Mouse (Mus musculus) left cerebral cortex, postnatal 4 days (tissue): ENCODE measurements at regions not wholly inside any gene's neighbourhood (a gene's known extent, or its start where the extent isn't known, plus 50 kb on each side); places are given as distances from the start of the nearest gene placed in this dataset.
A peak's percentile ranks its signal among the peaks of the same experiment; 100 is the strongest.

Experiments used
- DNase-seq: peaks from one replicate; pipeline ENCODE4 v3.0.0-alpha.2; 2022
- intact Hi-C: fragments of 180-260 bp; cut with DNase I; formaldehyde crosslinking; loops from one replicate; pipeline ENCODE4 v1.15.1; 2025

GRCm38 (mm10) chr5:133823871-133824270 is 275.6 kb upstream of the Castor2 start:
- DNase-seq: no peak
- intact Hi-C loops: no loop called here

GRCm38 (mm10) chr5:133821273-133821672 is 278.2 kb upstream of the Castor2 start:
- DNase-seq: peak; percentile 52

DNA sequence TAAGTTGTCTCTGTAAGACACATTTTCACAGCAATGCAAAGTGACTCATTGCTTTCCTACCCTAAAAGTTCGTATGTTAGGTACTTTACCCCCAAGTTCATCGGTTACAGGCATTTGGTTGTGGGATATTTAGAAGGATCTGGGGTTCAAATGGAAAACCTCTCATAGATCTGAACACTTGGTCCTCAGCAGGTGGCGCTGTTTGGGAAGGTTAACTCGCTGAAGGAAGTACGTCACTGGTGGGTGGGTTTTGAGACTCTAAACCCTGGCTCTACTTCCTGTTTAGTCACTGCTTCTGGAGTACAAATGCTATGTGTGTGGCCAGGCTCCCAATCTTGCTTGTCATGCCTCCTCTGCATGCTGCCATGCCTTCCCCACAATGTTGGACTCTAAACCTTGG is 284.0 kb upstream of the Castor2 start:
- intact Hi-C loops: no loop called here
- DNase-seq: peak; percentile 15

More at GRCm38 (mm10) chr5:133821273-133821672, 278.2 kb upstream of the Castor2 start:
- intact Hi-C loops: no loop called here

- DNase-seq: peak; percentile 64
- intact Hi-C loops: no loop called here
These were observed 285.1 kb upstream of the Castor2 start for GRCm38 (mm10) chr5:133814436-133814835.

- intact Hi-C loops: no loop called here
- no peak for DNase-seq
These were observed 287.3 kb upstream of the Castor2 start for GRCm38 (mm10) chr5:133812216-133812615.

GRCm38 (mm10) chr5:133806891-133807290 is 292.6 kb upstream of the Castor2 start:
- intact Hi-C loops: no loop called here
- DNase-seq: no peak

DNA sequence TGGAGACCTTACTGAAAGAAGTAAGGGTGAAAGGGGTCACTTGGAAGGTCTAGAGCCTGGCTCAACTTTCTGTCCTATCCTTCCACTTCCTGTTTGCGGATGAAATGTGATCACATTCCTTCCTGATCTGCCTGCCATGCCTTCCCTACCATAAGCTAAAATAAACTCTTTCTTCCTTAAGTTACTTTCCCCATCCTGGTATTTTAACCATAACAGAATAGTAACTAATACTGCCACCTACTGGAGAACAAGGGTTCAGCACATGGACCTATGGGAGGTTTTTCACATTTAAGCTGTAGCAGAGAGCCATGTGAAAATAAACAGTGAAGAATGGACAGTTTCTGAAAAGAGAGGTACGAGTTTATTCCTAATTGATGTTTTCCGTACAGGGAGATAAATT is 297.5 kb upstream of the Castor2 start:
- intact Hi-C loops: no loop called here
- DNase-seq: no peak

GRCm38 (mm10) chr5:133795638-133796037 is 303.9 kb upstream of the Castor2 start:
- intact Hi-C loops: loop anchor here (10.0 kb wide), 2 partner anchors 1561 to 1681 kb away; no protein-coding TSS in a partner anchor
- peak; percentile 60 for DNase-seq

DNA sequence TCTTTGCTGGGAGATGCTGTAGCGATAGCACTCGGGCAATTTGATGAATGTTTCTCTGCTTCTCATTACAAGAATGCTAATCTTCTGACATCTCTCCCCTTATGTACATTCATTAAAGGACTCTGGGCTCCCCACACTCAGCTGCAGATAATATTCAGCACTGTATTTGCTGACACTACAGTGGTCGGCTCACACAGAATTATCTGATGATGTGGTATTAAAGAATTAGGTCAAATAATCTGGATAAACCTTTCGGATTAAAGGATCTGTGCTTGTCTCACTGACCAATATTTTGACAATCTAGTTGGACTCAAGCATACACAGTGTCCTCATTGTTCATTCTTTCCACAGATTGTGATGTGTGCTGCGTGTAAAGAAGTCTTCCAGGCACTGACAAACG is 308.8 kb upstream of the Castor2 start:
- no peak for DNase-seq
- intact Hi-C loops: loop anchor here (10.0 kb wide), 2 partner anchors 1556 to 1676 kb away; no protein-coding TSS in a partner anchor

DNA sequence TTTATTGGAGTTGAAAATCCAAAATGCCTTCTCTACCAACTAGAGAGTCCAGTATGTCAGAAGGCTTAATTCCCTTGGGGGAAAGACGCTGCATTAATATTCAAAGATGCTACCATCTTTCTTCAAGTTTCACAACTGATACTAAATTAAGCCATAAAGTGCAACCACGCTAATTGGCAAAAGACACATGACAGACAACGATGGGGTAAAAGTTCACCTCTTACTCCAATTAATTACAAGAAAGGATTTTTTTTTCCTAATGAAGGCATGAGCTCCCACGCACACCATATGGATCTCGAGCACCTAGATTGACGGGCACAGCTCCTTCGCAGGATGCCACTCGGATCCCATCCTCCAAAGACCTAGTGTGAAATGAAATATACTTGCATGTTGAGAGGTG is 311.5 kb upstream of the Castor2 start:
- intact Hi-C loops: no loop called here
- no peak for DNase-seq

GRCm38 (mm10) chr5:133787491-133787890 is 312.0 kb upstream of the Castor2 start:
- intact Hi-C loops: no loop called here
- DNase-seq: no peak

- no peak for DNase-seq
- intact Hi-C loops: no loop called here
These were observed 322.9 kb upstream of the Castor2 start for GRCm38 (mm10) chr5:133776591-133776990.

DNA sequence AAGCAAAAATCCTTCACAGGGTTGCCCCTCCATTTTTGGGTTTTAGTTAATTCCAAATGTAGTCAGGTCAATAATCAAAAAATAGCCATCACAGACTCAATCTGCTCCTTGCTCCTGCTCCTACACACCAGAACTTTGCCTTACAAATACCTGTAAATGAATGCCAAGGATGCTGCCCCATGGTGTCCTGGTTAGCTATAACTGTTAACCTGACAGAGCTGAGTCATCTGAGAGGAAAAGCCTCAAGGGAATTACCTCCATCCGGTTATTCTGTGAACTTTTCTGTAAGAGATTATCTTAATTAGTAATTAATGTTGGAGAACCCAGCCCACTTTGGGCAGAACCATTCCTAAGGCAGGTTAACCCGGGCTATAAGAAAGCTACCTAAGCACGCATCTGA is 325.4 kb upstream of the Castor2 start:
- intact Hi-C loops: no loop called here
- DNase-seq: no peak

- no peak for DNase-seq
These were observed 330.7 kb upstream of the Castor2 start for GRCm38 (mm10) chr5:133768856-133769255.

DNA sequence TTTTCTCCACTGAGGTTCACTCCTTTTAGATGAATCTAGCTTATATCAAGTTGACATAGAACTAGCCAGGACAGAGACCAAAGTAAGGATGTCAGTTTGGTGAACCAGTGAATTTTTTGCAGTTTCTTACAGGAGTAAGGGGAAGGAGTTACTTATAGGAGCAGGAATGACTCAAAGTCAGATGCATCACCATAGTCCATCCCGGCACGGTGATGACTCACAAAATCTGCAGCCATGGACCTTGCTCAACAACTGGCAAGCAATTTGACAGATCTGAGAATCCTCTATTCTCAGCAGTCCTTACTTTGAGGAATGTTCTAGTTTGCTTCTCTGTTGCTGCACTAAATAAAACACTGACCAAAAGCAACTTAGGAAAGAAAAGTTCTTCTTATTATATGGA is 341.7 kb upstream of the Castor2 start:
- intact Hi-C loops: no loop called here
- no peak for DNase-seq

More at GRCm38 (mm10) chr5:133768856-133769255, 330.7 kb upstream of the Castor2 start:
- intact Hi-C loops: no loop called here

GRCm38 (mm10) chr5:133754180-133754579 is 345.3 kb upstream of the Castor2 start:
- intact Hi-C loops: no loop called here
- no peak for DNase-seq

DNA sequence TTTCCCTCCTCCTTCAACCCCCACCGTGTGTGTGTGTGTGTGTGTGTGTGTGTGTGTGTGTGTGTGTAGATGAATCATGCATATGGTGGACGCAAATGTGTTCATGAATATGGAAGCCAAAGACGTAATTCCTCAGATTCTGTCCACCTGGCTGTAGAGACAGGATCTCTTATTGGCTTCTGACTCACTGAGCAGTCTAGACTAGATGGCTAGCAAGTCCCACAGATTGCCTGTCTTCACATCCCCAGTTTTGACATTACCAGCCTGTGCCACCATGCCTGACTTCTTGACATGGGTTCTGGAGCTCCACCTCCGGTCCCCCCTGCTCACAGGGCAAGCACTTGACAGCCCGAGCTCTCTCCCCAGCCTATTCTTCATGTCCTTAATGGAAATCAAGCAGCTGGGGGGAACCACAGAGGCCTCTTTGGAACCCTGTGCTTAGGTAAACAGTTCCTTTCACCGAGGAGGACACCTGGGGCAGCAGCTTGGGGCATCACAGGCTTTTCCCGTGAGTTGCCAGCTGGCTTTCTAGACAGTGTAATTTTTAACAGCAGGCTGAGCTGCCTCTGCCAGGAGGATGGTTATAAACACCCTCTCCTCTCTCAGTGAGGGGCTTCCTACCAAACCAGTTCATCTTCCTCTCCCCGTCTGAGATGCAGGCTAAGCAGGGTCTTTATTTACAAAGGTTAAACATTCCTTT is 345.9 kb upstream of the Castor2 start:
- intact Hi-C loops: no loop called here
- peak; percentile 46 for DNase-seq

DNA sequence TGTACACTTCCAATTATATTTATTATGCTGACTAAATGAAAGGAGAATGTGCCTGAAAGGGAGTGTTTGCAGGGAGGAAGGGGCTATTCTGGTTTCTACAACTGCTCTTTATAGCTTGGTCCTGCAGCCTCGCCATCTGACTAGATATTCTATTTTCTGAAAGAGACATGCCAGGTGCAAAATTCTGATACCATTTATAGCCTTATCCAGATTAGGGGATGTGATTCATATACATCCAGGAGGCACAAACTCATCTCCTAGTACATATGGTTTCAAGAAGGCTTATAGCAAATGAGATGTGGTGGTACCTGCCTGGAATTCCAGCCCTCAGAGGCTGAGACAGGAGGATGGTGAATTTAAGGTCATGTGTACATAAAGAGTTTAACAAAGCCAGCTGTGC is 352.6 kb upstream of the Castor2 start:
- no peak for DNase-seq
- intact Hi-C loops: no loop called here

DNA sequence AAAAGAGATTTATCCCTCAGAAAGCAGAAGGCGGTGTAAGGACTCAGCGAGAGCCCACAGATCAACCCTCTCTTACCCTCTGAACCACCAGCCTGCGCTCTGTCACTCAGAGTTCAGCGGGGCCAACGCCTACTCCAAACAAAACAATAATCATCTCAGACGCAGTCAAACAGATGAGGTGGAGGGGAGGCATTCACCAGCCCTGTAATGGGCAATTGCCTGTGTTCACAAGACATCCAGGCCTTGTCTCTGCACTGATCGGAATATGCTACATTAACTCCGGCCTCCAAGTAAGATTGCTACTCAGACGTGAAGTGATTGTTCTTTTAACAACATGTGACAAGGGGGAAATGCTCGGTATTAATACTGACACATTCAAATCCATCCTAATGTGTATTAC is 353.1 kb upstream of the Castor2 start:
- DNase-seq: no peak
- intact Hi-C loops: no loop called here

DNA sequence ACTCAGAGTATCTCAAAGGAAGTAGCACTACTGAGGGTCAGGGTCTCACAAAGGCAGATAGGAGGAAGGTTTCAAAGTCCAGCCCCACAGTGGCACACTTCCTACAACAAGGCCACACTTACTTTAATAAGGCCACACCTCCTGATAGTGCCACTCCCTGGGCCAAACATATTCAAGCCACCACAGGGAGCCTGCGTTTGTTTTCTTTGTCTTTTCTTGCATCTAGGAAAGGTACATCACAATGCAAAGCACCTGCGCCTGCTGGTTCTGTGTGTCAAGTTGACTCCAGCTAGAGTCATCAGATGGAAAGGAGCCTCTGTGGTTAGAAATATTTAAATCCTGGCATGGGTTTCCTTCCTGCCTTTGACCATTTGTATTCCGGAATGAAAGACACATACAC is 355.4 kb upstream of the Castor2 start:
- no peak for DNase-seq
- intact Hi-C loops: no loop called here

DNA sequence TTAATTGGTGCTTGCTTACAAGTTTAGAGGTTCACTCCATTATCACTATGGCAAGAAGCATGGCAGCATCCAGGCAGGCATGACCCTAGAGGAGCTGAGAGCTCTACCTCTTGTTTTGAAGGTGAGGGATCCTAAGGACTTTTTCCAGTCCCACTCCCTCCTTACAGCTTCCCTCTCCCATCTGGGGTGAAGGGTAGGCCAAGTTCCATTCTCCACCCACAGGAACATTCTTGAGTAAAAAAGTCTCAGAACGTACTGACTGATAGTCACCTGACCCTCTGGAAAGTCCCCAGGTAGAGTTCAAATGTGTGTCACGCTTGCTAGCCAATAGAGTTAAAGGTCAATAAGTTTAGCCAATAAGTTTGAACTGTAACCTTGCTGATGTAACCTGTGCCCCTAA is 355.9 kb upstream of the Castor2 start:
- DNase-seq: no peak
- intact Hi-C loops: no loop called here

- intact Hi-C loops: no loop called here
- no peak for DNase-seq
These were observed 367.6 kb upstream of the Castor2 start for GRCm38 (mm10) chr5:133731871-133732270.
